Mouse (Mus musculus) frontal cortex, adult (tissue): ENCODE data around the gene Smg1.

ENCODE experiments used
- ATAC-seq: cut with Nextera tagmentation; 2 replicates; pipeline ENCODE4 v1.9.2; 2017; ENCODE audit warnings: mild to moderate bottlenecking, moderate library complexity, mixed read lengths; ENCODE audit not compliant: low TSS enrichment

The Smg1 gene

DNA sequence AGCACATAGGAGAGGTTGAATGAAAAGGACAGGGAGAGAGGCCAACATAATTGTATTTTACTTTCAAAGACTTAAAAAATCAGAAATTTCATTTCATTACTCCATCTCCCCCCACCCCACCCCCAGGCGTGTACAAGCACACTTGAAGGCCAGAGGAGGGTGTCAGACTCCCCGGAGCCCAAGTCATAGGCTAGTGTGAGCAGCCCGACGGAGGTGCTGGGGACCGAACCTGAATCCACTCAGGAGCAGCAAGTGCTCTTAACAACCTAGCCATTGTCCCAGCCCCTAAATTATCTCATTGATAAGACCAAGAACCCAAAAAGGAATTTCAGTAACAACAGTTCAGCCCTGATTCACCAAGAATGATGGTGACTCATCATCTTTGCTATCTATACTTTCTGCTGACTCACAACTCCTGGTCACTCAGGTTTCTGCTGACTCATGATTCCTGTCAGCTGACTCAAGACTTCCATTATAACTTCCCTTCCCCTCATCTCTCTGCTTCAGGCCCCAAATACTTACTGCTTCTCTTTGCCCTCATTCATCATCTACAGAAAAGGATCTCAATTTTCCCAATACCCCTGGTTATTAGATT, 138.9 kb downstream of the Smg1 start:
- ATAC-seq = 0 out of 2 replicates have a peak, but pooled peaks have one; percentile 33

DNA sequence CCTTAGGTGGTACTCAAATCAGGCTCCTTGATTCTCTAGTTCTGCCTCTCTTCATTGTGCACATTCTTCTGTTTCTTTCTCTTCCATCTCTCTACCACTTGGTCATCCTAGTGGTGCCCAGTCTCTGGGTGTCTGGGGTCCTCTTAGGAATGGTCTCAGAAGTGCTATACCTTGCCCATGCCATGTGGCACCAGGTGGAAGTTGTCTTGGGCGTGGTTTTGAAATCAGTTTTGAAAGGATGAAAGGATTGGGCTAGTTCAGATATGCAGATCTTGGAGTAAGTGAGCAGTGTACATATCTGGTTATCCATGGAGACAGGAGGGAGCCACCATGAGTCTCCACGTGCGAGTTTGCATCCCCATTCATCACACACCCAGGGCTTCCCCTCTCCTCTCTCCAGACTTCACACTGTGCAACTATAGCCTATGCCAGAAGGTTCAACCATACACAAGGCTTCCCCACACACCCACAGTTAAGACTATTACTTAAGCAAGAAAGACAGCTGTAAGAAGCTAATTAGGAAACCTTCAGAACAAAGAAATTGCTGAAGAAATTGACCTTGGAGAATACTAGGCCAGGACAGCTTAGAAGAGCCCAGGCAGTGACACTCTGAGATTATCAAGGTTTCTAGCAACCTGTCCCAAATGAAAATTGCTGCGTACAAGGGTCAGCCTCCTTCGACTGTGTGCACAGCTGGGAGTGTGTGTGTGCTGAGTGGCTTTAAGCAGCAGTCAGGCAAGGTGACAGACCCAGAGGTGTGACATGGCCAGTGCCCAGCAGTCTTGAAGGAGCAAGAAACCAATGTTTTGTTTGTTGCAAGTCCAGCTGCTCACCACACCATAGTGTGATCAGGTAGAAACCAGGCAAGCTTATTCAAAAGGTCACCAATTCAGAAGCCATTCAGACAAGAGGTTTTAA, 139.7 kb downstream of the Smg1 start:
- ATAC-seq = 0 out of 2 replicates have a peak, but pooled peaks have one; percentile 18

DNA sequence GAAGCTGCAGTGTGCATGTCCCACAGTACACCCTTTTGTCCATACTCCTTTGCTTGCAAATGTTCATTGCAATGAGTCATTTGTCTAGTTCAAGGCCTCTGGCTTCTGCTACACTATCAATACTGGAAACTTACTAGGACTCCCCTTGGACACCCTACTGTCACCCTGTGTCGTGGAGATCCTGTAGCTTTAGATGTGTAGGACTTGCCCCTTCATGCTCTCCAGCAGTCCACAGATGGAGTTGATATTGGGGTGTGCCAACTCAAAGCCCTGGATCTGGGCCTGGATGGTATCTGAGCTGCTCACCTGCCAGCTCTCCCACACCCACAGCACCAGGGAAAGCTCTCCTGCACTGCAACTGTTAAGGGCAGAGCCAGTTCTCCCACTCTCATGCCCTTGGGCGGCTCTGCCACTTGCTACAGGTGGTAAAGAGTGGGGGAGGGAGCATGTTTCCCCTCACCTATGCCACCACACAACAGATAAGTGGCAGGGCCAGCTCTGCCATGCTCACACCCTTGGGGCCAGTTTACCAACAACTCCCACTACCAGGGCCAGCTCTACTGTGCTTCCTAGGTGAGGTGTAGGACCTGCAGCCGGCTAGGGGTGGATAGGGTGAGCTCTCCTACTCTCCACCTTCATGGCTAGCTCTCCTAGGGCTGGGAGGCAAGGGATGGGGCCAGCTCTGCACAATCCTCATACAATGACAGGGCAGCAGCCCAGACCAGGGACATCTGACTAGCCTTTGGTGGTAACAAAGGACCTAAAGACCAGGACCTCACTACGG, 140.6 kb downstream of the Smg1 start:
- no peak for ATAC-seq

DNA sequence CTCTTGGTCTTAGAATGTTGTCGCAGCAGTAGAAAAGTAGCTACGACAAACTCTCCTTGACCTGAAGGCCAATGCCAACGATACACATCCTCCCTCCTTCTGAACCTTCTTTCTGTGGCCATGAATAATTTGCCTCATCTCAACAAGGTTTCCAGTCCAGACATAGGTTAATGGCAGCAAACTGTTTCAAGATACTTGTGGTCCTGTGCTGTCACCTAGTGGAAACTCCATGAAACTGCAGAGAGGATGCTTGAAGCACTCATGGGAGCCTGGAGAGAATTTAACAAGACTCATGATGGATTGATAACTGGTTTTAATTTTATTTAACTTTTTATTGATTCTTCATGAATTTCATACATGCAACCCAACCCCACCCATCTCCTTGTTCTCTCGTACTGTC, 141.2 kb downstream of the Smg1 start:
- ATAC-seq = peak; percentile 58

DNA sequence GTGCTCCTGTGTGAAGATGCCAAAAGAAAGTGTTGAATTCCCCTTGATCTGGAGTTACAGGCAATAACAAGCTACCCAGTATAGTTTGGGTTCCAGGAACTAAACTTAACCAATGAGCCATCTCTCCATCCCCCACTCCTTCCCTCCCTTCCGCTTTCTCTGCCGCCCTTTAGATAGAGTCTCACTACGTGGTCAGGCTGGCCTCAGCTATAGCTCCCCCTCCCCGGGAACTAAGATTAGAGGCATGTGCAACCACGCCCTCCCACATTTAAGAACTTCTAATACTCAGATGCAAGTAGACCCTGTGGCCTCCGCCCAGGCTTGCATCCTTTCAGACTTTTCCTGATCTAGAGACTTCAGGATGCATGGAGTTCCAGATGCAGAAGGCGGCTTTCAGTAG, 145.9 kb downstream of the Smg1 start:
- ATAC-seq = no peak
